Mouse (Mus musculus): ENCODE results near the gene Enc1.

The Enc1 gene

DNA sequence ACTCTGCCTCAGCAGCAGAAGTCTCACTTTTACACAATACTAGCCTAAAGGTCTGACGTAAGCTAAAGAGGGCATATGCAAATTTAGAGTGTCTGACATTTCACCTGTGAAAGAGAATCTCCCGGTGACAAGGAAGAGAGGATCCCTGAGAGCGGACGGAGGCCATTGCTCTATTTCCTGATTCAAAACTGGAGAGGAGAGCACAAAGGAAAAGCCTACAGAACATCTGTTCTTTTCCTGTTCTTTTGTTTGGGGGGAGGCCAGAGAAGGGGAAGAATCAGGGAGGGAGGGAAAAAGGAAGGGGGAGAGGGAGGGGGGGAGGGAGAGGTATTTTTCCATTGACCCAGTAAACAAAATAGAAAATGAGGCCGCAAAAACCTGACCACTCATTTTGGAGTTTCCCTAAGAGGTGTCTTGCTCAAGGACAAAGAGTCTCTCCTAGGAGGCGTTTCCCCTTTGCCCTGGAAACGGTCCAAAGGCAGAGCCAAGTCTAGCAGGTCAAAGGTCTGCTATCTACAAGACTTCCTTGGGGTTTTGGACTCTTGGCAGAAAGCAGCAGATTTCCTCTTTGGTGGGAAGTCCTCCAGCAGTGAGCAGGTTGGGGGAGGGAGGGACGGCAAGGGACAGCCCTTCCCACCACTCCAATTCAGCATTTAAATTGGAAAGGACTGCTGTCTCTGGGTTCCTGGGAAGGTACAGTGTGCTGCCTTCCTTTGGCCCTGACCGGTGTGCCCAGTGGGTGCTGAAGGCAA lies 54.4 kb downstream of the Enc1 start:
- DNase-seq = no peak

DNA sequence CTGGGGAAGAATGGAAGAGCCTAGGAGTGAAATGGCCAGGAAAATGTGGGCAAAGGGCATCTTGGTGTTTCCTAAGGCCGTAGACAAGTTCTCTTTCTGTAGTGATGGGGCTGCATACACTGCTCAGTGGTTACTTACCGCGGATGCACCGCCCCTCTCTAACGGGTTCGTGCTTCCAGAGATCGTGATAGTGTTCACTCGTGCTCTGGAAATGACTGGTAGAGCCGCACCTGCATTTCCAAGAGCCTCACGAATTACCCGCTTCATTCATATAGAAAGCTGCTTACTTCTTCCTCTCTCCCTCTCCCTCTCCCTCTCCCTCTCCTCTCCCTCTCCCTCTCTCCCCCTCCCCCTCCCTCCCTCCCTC lies 54.9 kb downstream of the Enc1 start:
- DNase-seq = no peak

DNA sequence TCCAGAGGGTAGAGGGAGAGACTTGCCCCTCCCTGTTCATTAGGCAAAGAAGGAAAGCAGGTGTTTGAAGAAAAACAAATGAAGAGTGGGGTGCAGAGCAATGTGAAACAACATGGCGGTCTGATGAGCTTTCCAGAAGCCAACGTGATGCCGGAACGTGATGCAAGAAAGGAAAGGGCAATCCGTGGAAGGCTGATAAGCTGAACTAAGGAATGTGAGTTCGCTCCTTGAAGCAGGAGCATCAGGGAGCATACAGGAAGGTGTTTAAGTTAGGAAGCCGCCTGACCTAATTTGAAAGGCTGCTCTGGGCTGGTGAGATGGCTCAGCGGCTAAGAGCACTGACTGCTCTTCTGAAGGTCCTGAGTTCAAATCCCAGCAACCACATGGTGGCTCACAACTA lies 55.4 kb downstream of the Enc1 start:
- DNase-seq = no peak

GRCm38 (mm10) chr13:97296757-97297156 lies 55.9 kb downstream of the Enc1 start:
- DNase-seq = no peak

DNA sequence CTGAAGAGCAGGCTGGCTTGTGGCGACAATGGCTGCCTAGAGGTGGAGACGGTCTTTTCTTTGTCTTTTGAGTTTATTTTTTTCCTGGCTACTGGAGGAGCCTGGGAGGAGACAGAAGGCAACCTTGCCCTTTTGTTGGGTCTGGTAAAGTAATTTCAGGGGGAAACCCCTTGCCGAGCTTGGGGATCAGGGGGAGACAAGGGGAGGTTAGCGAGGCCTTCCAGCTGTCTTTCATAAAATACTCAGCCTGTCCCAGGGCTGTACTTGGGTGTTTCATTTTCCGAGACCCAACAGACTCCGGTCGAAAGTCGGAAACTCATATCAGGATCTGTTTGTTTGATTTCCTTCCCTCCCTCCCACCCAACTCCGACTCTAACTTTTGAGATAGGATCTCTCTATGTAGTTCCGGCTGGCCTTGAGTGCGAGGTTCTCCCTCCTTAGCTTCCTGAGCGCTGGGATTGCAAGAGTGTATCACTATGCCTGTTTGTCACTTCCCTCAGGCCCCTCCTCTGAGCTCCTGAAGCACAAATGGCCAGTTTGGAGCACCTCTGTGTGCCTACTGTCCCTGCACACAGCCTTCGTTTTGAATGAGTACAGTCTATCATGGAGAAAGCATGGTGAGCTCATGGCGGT lies 56.6 kb downstream of the Enc1 start:
- DNase-seq = no peak

DNA sequence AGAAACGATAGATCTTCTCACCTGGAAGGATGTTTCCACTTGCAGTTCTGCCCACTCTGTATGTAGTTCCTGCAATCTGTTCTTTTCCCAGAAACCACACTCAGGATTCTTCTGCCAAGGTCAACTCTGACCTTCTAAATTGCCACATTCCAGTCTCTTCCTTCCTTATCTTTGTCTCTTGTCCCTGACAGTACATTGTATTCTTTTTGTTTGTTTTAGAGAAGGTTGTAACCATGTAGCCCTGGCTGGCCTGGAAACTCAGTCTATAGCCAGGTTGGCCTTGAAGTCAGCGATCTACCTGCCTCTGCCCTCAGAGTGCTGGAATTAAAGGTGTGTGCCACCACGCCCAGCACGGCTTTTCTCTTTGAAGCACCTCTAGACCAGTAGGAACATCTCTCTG lies 58.0 kb downstream of the Enc1 start:
- DNase-seq = no peak

DNA sequence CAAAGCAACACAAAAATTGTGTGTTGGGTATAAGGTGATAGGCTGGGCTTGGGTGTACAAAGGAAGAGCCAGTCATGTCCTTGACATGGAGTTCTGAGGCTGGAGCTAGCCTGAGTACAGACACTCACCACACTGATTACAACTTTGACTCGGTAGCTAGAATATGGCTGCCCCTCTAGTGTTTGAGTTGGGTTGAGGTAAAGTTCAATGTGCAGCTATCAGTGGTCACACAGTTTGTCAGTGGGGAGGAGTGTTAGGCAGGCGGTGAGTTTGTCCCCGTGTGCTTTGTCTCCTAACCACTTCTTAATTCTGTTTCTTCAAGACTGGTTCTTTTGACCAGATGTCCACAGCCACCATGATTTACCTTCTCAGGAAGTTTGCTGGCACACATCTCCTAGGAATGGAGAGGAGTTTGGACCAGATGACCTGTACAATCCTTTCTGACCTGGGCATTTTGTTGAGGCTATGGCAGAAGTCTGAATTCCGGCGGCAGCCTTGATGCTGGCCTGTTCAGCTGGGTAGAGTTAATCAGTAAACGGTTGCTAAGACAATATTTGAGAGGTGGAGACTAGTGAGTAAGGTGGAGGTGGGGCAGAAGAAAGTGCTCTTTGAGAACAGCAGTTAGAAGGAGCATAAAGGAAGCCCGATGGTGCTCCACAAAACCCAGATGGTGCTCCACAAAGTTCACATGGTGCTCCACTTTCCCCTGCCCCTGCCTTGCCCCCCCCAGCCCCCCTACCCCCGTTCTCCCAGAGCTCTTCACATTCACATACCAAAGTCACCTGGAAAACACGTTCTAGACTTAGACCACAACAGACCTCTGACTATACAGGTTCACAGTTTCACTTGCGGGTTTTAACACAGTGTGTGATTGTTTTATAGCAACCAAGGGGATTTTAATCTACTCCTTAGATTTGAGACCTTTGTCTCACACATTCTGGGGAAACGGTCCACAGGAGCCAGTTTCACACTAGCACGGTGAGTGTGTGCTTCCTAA lies 59.3 kb downstream of the Enc1 start:
- no peak for DNase-seq
